Mouse (Mus musculus) large intestine, adult 2 months (tissue): Measurements from ENCODE around the gene Smo. TPM values are rescaled to one million over a fixed set of nuclear protein-coding genes. Genes with fewer than 3 reads are reported as not detected.

Source experiments
- DNase-seq: peaks from one replicate; pipeline ENCODE4 v3.0.0-alpha.2; 2012; ENCODE audit warnings: low read depth, low spot score
- WGBS: fragments of 180-500 bp; shearing (Covaris S2); methylation state at CpG from one replicate; pipeline ENCODE4 v1.1.7; 2018; 5-methylcytosine and 5-hydroxymethylcytosine counted together
- polyA plus RNA-seq: library from polyadenylated mRNA; depleted of rRNA; stranded (reverse); fragments of >200 nt; gene quantifications from 2 replicates; pipeline ENCODE4 v1.2.3, GENCODE M21; 2012; rRNA removed

Gene Smo
- polyA plus RNA-seq = 10.8 and 14.9 TPM in 2 replicates

DNA sequence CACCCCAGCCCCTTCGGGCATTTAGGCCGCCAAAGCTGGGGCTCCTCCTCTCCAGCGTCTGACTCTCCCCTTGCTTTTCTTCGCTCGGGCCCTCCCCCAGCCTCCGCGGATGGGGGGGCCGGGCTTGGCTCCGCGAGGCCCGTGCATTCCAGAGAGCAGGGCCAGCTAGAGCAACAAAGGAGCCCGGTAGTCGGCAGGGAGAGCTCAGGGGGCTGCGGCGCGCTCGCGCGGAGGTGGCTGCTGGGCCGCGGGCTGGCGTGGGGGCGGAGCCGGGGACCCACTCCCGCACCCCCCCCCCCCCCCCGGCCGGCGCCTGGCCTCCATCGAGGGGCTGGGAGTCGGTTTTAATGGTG, at the start of gene Smo:
TSS of gene Smo (plus strand) at position 168 of the 353 bp plus-strand sequence.
- 0% methylated on average over 25 of the region's 30 CpGs for WGBS
- DNase-seq = no peak

DNA sequence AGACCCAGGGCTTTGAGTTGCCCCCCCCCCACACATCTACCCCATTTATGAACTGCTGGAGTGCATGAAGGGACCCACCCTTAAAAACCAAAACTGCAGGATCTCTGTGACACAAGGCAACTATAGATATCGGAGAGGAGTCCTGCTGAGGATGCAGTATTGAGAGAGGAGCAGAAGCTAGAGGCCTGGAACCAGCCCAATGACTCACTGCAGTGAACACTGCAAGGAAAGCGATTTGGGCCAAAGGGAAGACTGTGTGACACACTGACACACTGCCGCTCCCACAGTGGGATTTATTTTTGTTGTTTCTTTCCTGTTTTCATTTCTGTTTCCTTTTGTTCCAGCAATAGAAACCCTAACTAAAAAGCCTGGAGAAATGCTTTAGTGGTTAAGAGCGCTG, 49.4 kb upstream of the Smo start:
- no peak for DNase-seq

DNA sequence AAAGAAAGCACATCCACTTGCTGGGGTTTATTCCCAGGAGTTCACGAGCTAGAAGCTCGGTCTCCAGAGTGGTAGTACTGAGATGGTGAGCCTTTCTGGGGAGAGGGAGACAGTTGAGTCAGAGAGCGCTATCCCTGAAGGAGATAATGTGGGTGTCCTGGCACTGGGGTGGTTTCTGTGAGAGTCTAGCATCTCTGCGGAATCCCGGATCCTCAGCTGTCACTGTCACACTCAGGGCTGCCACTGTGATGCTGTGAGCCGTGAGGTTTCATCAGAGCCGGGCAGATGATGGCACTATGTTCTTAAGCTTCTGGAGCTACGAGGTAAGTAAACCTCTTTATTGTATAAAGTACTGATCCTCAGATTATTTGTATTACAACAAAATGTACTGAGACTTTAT, 45.8 kb upstream of the Smo start:
- no peak for DNase-seq
- 76% methylated on average over 8 of the region's 8 CpGs for WGBS

More for the DNA sequence above, 49.4 kb upstream of the Smo start:
- WGBS = 79% methylated on average over 4 of the region's 4 CpGs

DNA sequence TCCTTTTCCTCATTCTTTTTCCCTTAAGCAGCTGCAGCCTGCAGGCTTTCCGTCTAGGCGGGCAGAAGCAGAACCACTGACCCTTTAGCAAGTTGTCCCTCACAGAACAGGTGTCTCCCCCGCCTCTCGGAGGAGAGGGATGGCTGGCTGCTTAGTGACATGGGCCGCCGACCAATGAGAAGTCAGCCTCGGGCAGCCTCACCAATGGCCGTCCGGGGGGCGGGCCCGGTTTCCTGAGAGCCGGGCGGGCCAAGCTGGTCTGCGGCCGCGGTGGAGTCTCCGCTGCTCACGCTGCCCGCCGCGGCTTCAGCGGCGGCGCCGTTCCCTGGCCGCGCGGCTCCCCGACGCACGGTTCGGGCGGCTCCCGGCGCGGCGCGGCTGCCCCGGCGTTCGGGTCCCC, 41.4 kb upstream of the Smo start, which contains the start of gene Tspan33:
TSS of gene Tspan33 (plus strand) at position 270 of the 400 bp plus-strand sequence.
- under 1% methylated on average over 41 of the region's 41 CpGs for whole genome bisulfite sequencing
- DNase-seq = peak; percentile 79

DNA sequence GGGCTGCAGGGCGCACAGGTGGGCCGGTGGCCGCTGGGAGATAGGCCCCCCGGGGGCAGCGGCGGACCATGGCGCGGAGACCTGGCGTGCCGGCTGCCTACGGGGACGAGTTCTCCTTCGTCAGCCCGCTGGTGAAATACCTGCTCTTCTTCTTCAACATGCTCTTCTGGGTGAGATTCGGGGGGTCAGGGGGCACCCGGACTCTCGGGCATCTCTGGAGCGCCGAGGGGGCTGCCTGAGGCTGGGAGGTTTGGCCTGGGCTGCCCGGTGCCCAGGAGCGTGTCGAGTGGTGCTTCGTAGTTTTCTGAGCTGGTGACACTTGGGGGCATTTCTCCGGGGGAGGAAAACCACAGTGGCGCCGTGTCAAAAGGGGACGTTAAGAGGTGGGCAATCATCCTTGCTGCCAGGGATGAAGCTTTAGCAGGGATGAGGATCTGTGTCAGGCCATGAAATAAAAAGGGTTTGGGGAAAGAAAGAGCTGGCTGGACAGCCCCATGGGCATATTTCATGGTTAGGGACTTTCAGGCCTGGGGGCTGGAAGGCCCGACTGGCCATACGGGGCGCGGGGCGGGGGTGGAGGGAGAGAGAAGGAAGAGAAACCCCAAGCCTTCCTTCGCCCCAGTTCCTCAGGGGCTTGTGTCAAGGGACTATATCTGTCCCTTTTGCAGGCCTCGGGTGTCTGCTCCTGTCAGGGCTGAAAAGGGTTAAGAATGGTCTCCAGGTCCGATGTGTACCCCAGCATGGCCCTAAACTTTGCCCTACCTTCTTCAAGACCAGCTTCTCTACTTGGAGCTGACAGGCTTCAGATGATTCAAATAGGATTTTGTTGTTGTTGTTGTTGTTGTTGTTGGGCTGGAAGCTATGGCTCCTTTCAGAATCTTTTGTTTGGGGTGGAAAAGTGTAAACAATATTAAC, 40.7 kb upstream of the Smo start:
- WGBS = 13% methylated on average over 30 of the region's 35 CpGs
- DNase-seq = no peak

DNA sequence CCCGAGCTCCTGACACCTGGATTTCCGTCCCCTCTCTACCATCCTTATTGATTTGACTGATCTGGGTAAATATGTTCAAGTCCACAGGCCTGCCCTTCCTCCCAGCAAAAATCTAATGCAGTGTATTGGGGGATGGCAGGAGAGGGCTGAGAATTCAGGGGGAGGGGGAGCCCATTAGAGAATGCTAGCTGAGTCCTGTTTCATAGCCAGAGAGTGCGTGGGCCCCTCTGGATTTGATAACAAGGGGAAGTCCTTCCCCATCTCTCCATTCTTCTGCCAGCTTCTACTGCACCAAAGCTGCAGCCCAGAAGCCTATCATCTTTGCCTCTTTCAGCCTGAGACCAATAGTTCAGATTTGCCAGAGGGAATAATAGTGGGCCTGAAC, 40.0 kb upstream of the Smo start:
- WGBS = 52% methylated on average over 3 of the region's 3 CpGs
- DNase-seq = no peak

DNA sequence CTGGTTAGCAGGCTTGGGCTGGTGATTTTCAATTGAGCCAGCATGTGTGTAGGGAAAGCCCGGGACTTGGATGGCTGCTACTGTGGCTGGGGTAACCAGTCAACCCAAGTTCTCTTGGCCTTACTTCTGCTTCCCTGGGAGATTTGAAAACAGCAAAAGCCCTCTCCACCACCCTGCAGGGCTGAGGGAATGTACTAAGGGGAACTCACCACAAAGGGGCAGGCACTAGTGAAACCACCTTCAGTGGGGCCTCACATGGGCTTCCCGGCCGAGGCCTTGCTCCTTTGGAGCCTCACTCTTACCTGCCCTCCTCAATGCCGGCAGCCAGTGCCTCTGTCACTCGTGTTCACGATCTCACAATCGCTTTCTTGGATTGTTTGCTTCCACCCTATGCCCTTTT, 39.3 kb upstream of the Smo start:
- WGBS = 32% methylated on average over 7 of the region's 7 CpGs

DNA sequence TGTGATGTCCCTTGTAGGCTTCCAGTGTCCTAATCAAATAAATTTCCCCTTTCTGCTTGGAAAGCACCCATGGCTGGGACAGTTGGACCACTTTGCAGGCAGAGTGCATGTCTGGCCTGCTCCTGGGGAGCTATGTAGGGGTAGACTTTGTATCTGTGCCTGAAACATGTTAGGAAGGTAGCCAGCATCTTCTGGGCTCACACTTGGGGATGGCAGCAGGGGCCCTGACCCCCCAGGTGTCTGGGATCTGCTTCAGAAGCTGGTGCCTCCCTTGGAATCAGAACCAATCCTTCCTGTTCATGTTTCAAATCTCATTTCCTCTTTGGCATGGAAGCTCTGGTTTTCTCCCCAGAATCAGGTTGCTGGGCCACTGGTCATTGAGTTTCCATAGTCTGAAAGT, 38.2 kb upstream of the Smo start:
- DNase-seq = no peak

More for the DNA sequence above, 39.3 kb upstream of the Smo start:
- no peak for DNase-seq

DNA sequence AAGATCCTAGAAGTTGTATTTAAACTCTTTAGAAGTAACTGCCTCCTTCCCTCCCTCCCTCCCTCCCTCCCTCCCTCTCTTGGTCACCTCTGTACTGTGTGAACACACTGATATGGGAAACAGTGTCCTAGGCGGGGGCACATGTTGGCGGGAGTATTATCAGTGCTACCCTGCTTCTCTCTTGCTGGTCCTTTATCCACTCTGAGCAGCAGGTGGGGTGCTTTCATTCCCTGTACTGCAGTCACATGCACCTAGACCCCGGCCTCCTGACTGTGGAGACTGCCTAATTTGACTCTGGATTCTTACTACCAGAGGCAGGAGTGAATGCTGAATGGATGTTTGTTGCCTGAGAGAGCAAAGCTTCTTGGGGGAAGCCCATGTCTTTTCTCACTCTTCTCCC, 37.8 kb upstream of the Smo start:
- 43% methylated on average over 3 of the region's 3 CpGs for WGBS
- no peak for DNase-seq

DNA sequence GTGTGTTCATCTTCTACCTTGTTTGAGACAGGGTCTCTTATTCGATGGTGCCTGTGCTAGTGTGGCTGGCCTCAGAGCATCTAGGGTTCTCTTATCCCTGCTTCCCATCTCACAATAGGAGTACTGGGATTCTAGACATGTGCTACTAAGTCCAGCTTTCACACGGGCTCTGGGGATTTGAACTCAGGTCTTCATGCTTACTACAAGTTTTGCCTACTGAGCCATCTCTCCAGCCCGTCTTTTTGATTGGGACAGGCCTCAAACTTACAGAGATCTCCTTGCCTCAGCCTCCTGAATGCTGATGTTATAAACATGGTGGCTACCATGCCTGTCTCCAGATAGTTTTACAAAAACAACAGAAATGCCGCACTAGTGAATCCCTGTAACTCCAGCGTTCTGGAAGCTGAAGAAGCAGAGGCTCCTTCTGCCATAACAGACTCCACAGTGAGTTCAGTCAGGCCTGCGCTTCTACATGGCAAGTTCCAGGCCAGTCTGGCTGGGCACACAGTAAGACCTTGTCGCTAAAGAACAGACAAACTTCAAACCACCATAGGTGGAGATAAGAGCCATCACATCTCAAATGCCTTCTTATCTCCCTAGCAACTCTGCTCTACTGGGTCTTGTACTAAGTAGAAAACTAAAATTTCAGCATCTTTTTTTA, 36.1 kb upstream of the Smo start:
- WGBS = 94% methylated on average over 7 of the region's 7 CpGs
- DNase-seq = no peak

DNA sequence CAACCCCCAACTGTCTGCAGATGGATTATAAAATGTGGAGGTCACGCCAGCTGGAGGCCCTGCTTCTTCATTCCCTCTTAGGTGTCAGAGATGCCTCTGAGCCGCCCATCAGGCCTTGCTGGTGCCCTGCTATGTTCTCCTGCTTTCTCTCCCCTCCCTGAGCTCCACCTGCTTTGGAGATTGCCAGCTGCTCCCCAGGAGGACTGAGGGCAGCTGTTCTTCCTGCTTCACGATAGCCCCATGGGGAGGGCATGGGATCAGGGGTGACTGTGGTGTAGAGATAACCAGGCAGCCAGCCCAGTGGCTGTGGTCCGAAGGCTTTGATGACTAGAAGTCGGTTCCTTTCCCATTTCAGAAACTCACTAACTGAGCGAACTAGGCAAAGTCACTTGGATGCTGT, 34.3 kb upstream of the Smo start:
- 49% methylated on average over 6 of the region's 6 CpGs for WGBS
- no peak for DNase-seq

DNA sequence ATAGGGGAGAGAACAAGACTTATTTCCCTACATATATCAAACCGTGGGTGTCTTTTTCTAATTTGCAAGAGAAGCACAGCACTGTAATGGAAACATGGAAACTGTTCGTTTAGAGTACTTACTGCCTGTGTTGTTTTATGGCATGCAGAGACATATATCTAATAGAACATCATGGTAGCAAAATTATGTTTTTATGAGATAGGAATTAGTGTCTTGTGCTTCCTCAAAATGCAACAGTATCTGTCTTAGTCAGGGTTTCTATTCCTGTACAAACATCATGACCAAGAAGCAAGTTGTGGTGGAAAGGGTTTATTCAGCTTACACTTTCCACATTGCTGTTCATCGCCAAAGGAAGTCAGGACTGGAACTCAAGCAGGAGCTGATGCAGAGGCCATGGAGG, 33.2 kb upstream of the Smo start:
- no peak for DNase-seq
- 71% methylated on average over 3 of the region's 3 CpGs for WGBS

DNA sequence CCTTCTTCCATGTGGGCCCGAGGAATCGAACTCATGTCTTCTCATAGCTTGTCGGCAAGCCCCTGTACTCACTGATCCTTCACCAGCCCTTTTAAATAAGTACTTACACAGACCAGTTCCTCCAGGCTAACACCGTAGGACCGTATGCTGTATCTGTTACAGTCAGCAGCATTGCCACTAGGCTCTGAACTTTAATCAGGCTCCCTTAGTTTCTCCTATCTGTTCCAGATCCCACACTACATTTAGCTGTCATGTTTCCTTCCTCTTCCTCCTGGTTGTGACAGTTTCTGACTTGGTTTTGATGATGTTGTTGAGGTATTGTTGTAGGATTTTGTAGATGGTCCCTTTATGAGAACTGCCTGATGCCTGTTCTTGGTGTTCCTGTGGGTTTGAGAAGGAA, 31.2 kb upstream of the Smo start:
- WGBS = 90% methylated on average over 5 of the region's 5 CpGs
- DNase-seq = no peak

DNA sequence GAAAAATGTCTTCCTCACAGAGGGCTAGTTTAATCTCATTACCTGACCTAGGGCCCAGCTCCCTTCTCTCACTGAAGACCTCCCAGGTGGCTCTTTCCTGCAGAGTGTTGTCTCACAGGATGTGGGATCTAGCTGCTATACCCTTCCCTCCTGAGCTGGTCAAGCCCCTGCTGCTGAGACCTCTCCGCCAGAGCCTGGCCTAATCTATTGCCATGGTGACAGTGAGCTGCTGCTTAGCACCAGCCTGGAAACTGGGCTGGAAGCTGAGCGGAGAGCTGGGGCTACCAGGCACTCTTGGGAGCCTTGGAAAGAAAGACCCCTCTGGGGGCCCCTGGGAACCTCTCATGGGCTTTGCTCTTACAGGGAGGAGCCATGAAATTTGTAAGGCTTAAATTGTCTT, 27.4 kb upstream of the Smo start:
- 78% methylated on average over 2 of the region's 2 CpGs for WGBS
- DNase-seq = no peak

DNA sequence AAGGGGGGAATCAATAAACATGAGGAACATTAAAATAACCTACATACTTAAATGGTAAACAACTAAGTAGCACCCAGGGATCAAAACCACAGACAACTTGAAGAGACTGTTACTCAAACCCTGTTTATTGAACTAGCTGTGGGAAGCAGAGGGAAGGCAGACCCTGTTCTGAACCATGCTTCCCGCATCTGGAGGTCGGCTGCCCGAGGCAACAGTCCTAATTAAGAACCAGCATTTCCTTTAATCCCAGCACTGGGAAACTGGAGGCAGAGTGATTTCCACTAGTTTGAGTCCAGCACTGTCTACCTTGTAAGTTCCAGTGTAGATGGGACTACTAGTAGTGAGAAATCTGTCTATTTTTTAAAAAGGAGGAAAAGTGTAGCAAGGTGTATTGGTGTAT, 24.0 kb upstream of the Smo start:
- 86% methylated on average over 3 of the region's 3 CpGs for WGBS

DNA sequence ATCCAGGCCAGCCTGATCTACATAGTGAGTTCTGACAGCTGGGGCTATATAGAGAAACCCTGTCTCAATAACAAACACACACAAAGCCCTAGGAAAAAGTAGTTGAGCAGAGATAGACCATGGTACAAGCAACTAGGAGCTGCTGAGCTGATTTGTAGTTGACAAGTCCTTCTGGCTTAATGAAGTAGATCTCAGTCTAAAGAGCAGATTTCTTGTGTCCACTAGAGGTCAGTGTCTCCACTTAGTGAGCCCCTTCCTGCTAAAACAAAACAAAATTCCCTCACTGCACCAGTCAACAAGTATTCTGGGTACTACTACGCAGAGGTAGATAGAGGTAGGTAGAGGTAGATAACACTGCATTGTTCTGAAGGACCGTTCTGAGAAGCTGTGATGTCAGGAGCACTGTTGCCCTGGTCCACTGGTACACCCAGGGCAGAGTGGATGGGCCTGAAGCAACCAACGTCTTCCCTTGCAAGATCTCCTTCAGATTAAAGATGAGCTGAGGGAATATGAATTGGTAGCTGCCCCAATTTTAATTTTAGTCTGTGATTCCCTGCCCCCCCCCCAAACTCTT, 23.2 kb upstream of the Smo start:
- no peak for DNase-seq
- 51% methylated on average over 3 of the region's 3 CpGs for WGBS

More for the DNA sequence above, 24.0 kb upstream of the Smo start:
- DNase-seq = no peak

DNA sequence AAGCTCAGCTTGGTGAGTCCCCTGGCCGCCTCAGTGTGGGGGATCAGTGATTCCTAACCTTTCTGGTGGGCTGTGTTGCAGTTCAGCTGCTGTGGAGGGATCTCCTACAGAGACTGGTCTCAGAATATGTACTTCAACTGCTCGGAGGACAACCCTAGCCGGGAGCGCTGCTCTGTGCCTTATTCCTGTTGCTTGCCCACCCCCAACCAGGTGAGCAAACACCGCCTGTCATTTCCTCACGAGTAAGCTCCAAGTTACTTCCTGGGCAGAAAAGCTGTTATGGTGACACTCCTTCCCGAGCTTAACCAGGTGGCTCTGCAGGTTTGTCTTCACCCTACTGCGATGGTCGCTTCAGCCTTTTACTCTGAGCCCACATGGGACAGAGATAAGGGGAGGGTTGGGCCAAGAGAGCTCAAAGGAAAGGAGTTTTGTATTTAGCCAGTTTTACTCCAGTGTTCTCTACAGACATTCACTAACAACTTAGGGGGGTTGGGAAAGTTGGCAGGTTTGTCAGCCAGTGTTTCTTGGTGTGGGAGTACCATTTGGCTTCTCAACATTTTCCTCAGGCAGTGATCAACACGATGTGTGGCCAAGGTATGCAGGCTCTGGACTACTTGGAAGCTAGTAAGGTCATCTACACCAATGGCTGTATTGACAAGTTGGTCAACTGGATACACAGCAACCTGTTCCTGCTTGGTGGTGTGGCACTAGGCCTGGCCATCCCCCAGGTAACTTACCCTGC, 18.5 kb upstream of the Smo start:
- DNase-seq = no peak
- 35% methylated on average over 10 of the region's 10 CpGs for WGBS

DNA sequence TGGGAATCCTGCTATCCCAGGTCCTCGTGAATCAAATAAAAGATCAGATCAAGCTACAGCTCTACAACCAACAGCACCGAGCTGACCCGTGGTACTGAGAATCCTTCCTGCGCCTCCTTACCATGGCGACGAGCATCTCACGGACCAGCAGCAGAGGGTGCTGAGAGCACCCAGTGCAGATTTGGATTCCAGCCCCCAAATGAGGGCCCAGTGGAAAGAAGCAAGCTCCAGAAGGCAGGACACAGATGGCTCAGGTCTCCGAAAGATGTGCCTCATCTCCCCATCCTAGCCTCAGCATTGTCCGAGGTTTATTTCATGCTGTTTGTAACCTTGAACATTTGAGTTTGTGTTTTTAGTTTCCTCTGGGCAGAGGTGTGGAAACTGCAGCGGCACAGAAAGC, 17.8 kb upstream of the Smo start:
- DNase-seq = no peak
- WGBS = 79% methylated on average over 10 of the region's 10 CpGs

DNA sequence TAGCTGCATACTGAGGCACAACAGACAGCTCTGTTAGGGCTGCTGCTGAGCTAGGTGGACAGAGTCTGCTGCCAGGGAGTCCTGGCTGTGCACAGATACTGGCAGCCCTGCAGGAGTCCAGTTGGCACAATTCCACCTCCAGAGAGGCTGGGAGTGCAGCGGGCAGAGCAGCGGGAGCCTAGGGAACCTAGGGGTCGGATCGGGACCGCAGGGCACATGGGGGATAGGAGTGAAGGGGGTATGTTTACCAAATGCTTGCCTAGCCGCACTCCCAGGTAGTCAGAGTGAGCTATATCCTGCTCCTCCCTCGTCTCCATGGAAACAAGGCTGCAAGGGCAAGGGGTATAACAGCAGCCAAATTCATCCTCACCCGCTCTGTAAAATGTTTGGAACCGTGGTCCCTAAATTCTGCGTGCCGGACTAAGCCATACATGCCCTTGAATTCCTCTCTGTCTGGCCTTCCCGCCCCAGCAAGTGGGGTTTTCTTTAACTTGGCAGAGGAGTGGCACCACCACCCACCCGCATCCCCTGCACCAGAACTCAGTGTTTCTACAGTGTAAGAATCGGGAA, 17.3 kb upstream of the Smo start:
- no peak for DNase-seq
- WGBS = 56% methylated on average over 14 of the region's 14 CpGs

DNA sequence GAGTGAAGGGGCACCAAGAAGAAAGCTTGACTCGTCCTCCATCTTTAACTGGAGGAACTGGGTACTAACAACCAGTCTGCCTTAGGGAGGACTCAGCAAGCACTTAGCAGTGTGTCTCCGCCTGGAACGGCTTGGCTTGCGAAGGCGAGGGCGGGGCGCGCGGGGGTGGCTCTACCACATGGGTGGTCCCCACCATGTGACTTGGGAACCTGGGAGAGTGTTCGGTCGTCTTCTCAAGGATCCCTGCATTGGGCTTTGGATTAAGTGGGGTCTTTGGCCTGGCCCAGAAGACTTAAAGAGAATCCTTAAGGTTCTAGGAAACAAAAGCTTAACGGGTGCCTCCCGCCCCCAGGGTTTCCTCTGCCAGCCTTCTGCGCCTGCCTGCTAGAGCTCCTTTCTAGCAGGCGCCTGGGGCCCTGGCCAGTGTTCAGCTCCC, 16.4 kb upstream of the Smo start:
- 62% methylated on average over 15 of the region's 15 CpGs for WGBS

More for the DNA sequence above, 16.4 kb upstream of the Smo start:
- DNase-seq = no peak
